Mouse (Mus musculus) adrenal gland, postnatal 36 days (tissue): ENCODE measurements around the gene Olfr620. TPM values are rescaled to one million over a fixed set of nuclear protein-coding genes. Genes with fewer than 3 reads are reported as not detected.

ENCODE experiments used
- DNase-seq, 2 experiments: peaks; one replicate each; pipeline ENCODE4 v3.0.0; 2021; ENCODE audit warnings: mixed read lengths in 1 of 2
- long read RNA-seq, 2 experiments: library from polyadenylated mRNA; stranded (forward); transcript quantifications; one replicate each; pipeline ENCODE4 v2.0.0; 2021; ENCODE audit warnings: borderline sequencing depth in 2 of 2
- microRNA-seq: library from miRNA; unstranded; fragments of <30 nt; microRNA quantifications from one replicate; pipeline ENCODE4 v1.2.0, GENCODE M21; 2021
- total RNA-seq, 2 experiments: library from RNA; stranded (reverse); gene quantifications; 2 replicates each; pipeline ENCODE4 v1.2.3; 2021

Olfr620 gene
- not detected for total RNA-seq
- long read RNA-seq, experiment 1, result 0 reads
- long read RNA-seq, experiment 2, result 0 reads

DNA sequence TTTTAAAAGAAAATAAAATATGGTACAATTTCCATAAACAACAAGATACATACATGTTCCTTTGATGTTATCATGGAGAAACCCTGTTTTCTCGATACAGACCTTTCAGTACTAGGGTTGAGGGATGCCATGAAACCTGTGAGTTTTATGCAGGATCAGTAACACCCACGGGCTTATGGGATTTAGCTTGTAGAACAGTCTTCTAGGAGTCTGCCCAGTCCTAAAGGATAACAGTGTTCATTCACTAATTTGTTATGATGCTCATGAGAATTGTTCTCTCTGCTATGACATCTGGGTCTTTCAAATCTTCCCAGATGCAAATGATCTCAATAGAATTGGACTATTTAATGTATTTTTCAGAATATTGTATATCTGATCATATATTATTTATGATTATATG, at the start of gene Olfr620:
Olfr620 (minus strand) TSS at position 101 of the 400 bp plus-strand sequence.
- DNase-seq, result no peak

DNA sequence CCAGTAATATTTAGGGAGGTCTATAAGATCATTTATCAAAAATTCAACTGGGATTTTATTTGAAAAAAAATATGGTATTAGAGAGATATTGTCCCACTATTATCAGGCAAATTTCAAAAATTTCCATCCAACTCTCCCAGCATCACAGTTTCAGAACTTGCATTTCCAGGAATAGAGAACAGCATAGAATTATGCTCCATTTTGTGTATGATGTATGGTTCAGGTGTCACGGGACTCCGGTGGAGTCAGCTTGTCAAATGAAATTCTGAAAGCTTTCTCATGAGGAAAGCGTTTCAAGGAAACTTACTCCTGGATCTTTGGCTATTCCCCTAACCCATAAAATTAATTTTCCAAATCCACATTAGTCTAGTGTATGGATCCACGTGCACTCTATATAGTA, 31.7 kb upstream of the Olfr620 start:
- DNase-seq, result no peak

DNA sequence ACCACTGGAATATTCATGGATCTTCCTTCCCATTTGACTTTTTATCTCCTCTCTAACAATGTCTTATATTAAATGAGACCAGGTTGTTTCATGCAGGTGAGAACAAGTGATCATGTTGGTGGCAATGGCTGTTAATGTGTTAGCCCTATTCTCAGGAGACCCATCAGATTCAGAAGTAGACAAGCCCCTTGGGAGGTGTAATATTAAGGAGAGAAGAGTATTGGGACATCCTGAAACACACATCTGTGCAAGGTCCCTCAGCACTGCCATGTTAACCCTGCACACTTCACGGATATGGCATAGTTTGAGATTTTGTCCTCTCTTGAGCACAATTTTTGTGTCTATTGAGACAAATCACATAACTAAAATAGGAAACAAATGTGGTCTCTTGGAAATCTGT, 30.3 kb upstream of the Olfr620 start, which contains the start of gene Olfr622:
Olfr622 (minus strand) TSS at position 101 of the 400 bp plus-strand sequence.
- DNase-seq, result no peak

DNA sequence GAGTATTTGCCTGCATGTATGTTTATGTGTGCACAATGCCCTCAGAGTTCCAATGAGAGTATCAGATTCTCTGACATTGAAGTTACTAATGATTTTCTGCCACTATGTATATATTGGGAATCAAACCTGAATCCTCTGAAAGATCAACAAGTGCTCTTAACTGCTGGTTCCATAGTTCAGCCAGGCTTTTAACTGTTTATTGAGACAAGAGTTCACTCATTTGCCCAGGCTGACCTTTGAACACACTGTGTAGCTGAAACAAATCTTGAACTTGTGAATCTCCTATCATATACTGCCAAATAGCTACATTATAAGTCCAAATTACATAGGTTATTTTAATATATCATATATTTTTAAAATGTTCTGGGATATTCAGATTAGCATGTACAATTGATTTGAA, 24.5 kb upstream of the Olfr620 start:
- DNase-seq, result no peak

DNA sequence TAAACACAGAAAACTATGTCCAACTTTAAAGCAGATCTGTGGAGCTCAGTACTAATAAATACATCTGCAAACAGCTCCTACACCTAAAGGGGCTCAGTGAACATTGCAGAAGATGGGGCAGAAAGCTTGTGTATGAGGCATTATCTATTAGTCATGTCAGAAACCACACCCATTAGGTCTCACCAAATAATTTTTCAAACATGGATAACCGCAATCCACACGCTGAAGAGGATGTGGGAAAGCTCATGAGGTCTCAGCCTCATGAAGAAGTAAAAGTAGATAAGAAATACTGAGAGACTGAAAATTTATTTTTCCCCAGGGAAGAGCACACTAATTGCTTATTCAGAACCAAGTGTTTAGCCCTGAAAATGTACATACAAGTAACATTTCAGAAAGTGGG, 4.9 kb downstream of the Olfr620 start:
- DNase-seq, result no peak

DNA sequence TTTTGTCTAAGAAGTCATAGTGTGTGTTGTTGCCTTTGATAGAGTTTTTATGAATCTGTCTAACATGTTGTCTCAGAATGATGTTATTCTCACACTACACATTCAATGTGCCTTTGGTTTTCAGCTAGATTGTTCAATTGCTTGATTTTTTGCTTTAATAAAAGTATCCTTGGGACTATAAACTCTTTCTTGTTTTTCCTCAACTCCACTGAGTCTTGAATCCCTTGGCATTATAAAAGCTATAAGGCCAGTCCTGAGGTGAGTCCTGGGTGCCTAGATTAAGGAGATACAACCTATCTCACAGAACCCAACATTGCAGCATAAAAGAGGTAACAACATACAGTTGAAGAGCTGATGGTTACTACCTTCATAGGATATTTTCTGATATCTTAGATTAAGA, 12.1 kb downstream of the Olfr620 start, which contains the start of gene Olfr619:
Olfr619 (plus strand) TSS at position 301 of the 400 bp plus-strand sequence.
- no peak for DNase-seq

DNA sequence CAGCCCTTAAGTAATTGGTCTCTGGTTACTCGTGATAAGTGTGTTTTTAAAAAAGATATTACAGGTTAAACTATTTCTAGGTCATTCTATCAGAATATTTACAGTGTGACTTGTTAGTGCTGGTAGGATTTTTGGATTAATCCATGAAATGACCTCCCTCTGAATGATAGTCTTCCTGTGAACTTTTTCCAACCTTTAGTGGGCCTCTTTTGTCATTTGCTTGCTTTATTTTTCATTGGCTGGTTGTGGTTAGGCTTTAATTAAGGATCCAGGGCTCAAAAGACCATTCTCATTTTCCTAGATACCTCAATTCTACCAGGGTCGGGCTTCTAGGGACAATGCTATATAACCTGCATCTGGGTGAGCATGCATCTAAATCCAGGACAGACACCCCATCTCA, 22.5 kb downstream of the Olfr620 start, which contains the start of gene Olfr618:
Olfr618 (plus strand) TSS at position 301 of the 400 bp plus-strand sequence.
- DNase-seq, result no peak

DNA sequence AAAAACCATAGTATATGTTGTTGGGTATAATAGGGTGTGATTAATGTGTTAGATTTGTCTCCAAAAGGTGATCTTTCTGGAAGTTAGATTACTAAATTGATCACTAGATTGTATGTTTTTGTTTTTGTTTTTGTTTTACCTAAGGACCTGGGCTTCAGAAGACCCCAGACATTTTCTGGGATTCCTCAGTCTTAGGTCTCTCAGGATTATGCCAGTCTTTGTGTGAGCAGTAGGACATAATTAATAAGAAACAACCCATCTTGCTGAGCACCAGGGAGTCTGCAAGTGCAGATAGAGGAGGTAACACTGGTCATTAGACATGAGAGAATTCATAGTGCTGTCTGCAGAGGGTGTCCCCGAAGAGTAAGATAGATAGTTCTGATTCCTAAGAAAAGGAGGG, 39.6 kb downstream of the Olfr620 start, which contains the start of gene Olfr617:
Olfr617 (plus strand) TSS at position 301 of the 400 bp plus-strand sequence.
- DNase-seq, result no peak

DNA sequence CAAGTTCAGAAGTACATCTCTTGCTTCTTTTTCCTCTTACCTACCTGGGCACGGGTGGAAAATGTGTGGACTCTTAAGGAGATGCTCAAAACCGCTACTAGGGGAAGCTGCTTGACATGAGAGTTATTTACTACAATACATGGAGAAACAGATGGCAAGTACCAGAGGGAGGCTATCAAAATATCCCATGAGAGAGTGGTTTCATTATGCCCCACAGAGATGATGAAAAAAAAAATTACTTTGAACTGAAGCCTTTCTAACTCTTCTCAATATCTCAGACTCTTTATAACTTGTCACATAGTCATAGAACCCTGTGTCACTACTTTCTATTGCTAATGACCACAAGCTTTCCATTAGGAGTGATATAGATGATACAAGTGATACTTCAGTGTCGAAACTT, 43.3 kb downstream of the Olfr620 start, which contains the start of gene Olfr616:
Olfr616 (minus strand) TSS at position 101 of the 400 bp plus-strand sequence.
- no peak for DNase-seq

DNA sequence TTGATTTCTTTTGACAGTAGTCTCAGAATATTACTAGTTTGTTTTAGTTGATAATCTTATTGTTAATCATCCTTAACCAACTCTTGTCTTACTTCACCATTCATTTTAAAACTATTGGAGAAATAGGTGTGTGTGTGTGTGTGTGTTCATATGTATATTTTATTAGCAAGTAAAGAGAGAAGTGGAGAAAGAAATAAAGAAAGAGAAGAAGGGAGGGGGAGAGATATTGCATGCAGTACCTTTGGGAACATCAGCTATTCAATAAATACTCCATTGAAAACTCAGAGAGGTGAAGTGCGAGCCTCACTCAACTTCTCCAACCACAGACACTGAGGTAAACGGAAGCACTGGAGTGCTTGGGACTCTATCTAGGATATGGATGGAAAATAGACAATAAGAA, 56.6 kb downstream of the Olfr620 start, which contains the start of gene Olfr615:
Olfr615 (plus strand) TSS at position 301 of the 400 bp plus-strand sequence.
- no peak for DNase-seq

Small RNAs within 50 kb of the gene (microRNA-seq; reads per million reads assigned to microRNA genes)
- gene Gm26506, result not detected

Other genes with a start within 250 kb of the Olfr620 start
- gene Olfr601, start 249.9 kb downstream of the Olfr620 start, total RNA-seq, result not detected
- not detected for gene Olfr603, start 226.4 kb downstream of the Olfr620 start, total RNA-seq
- gene Usp17lc, start 197.5 kb downstream of the Olfr620 start, total RNA-seq, result not detected
- not detected for gene Olfr605, start 167.1 kb downstream of the Olfr620 start, total RNA-seq
- gene Olfr606, start 163.5 kb downstream of the Olfr620 start, total RNA-seq, result not detected
- gene Olfr607, start 148.4 kb downstream of the Olfr620 start, total RNA-seq, result not detected
- gene Olfr608, start 142.7 kb downstream of the Olfr620 start, total RNA-seq, result not detected
- not detected for gene Olfr609, start 114.5 kb downstream of the Olfr620 start, total RNA-seq
- gene Olfr610, start 100.4 kb downstream of the Olfr620 start, total RNA-seq, result not detected
- gene Olfr611, start 91.7 kb downstream of the Olfr620 start, total RNA-seq, result not detected
- gene Olfr612, start 69.8 kb downstream of the Olfr620 start, total RNA-seq, result not detected
- not detected for gene Olfr613, start 64.5 kb downstream of the Olfr620 start, total RNA-seq
- not detected for gene Olfr615, start 56.5 kb downstream of the Olfr620 start, total RNA-seq
- gene Olfr616, start 43.4 kb downstream of the Olfr620 start, total RNA-seq, result not detected
- not detected for gene Olfr617, start 39.5 kb downstream of the Olfr620 start, total RNA-seq
- not detected for gene Olfr618, start 22.4 kb downstream of the Olfr620 start, total RNA-seq
- gene Olfr619, start 12.0 kb downstream of the Olfr620 start, total RNA-seq, result not detected
- gene Olfr622, start 30.2 kb upstream of the Olfr620 start, total RNA-seq, result not detected
- not detected for gene Olfr623, start 51.2 kb upstream of the Olfr620 start, total RNA-seq
- not detected for gene Olfr624, start 58.7 kb upstream of the Olfr620 start, total RNA-seq
- not detected for gene Olfr625-ps1, start 70.2 kb upstream of the Olfr620 start, total RNA-seq
- not detected for gene Olfr243, start 102.1 kb upstream of the Olfr620 start, total RNA-seq
- not detected for gene Olfr628, start 117.8 kb upstream of the Olfr620 start, total RNA-seq
- gene Olfr629, start 132.4 kb upstream of the Olfr620 start, total RNA-seq, result not detected
- not detected for gene Olfr630, start 144.8 kb upstream of the Olfr620 start, total RNA-seq
- gene Olfr69, start 159.1 kb upstream of the Olfr620 start, total RNA-seq, result not detected
- gene Olfr68, start 167.2 kb upstream of the Olfr620 start, total RNA-seq, result not detected
- not detected for gene Olfr67, start 179.3 kb upstream of the Olfr620 start, total RNA-seq
- 100 to 1,000 TPM; 243 to 471 TPM for gene Hbb-bt, start 201.5 kb upstream of the Olfr620 start, total RNA-seq
- gene Hbb-bs, start 215.6 kb upstream of the Olfr620 start, total RNA-seq, result 1,000 to 10,000 TPM; 1,998 to 3,266 TPM
- gene Hbb-bh2, start 228.0 kb upstream of the Olfr620 start, total RNA-seq, result not detected
- gene Hbb-bh1, start 230.6 kb upstream of the Olfr620 start, total RNA-seq, result not detected
- not detected for gene Hbb-y, start 240.7 kb upstream of the Olfr620 start, total RNA-seq